Mouse (Mus musculus) MEL (cell line): Measurements from ENCODE around the gene Fndc10. TPM values are rescaled to one million over a fixed set of nuclear protein-coding genes. Genes with fewer than 3 reads are reported as not detected.

Experiments used
- DNase-seq: peaks from one replicate; pipeline ENCODE4 v3.0.0; 2011; ENCODE audit warnings: low read depth, low spot score
- H3K27ac ChIP-seq: 2 replicates; pipeline ENCODE4 v1.5.1; 2012; ENCODE audit warnings: low read depth, mild to moderate bottlenecking, control low read depth, low read length, moderate library complexity; ENCODE audit not compliant: control insufficient read depth
- H3K27me3 ChIP-seq, 2 experiments: fragments of 150-350 bp in 1 of 2; sonication (generic) in 1 of 2; 2 replicates each; pipeline ENCODE4 v1.6.1; 2012; ENCODE audit warnings: low read length in 2 of 2, mild to moderate bottlenecking in 2 of 2, improper control_type of control experiment in 1 of 2, moderate library complexity in 1 of 2; ENCODE audit not compliant: insufficient read depth in 2 of 2, control insufficient read depth in 1 of 2
- H3K36me3 ChIP-seq, 2 experiments: 2 replicates each; pipeline ENCODE4 v1.6.1; 2012 to 2014; ENCODE audit warnings: low read length in 2 of 2, improper control_type of control experiment in 1 of 2, inconsistent platforms in 1 of 2, mild to moderate bottlenecking in 1 of 2; ENCODE audit not compliant: insufficient read depth in 2 of 2, control insufficient read depth in 1 of 2
- H3K4me1 ChIP-seq, 2 experiments: fragments of 150-350 bp in 1 of 2; sonication (generic) in 1 of 2; 2 replicates each; pipeline ENCODE4 v1.6.1; 2012; ENCODE audit warnings: low read length in 2 of 2, improper control_type of control experiment in 1 of 2, mild to moderate bottlenecking in 1 of 2; ENCODE audit not compliant: insufficient read depth in 2 of 2, control insufficient read depth in 1 of 2
- H3K4me3 ChIP-seq, 2 experiments: fragments of 150-350 bp in 1 of 2; sonication (generic) in 1 of 2; 2 replicates each; pipeline ENCODE4 v1.5.1; 2012; ENCODE audit warnings: low read depth in 2 of 2, low read length in 2 of 2, mild to moderate bottlenecking in 2 of 2, moderate library complexity in 2 of 2, control low read depth in 1 of 2, improper control_type of control experiment in 1 of 2; ENCODE audit not compliant: control insufficient read depth in 1 of 2, insufficient read depth in 1 of 2
- H3K79me2 ChIP-seq: 2 replicates; pipeline ENCODE4 v1.6.1; 2012; ENCODE audit warnings: mild to moderate bottlenecking, low read length, moderate library complexity; ENCODE audit not compliant: control insufficient read depth, poor library complexity, insufficient read depth
- H3K9ac ChIP-seq: 2 replicates; pipeline ENCODE4 v1.6.1; 2012; ENCODE audit warnings: low read depth, mild to moderate bottlenecking, control low read depth, low read length, moderate library complexity; ENCODE audit not compliant: control insufficient read depth, poor library complexity, severe bottlenecking
- H3K9me3 ChIP-seq: fragments of 150-350 bp; sonication (generic); replicated peaks from 2 replicates; pipeline ENCODE4 v1.6.1; 2012; ENCODE audit warnings: mild to moderate bottlenecking, low read length, improper control_type of control experiment, moderate library complexity; ENCODE audit not compliant: insufficient read depth
- CHD2 ChIP-seq: IDR thresholded peaks from 2 replicates; pipeline ENCODE4 v1.6.1; 2011; ENCODE audit warnings: low read length, improper control_type of control experiment
- CTCF ChIP-seq, 3 experiments: IDR thresholded peaks in 2 of 3; conservative IDR thresholded peaks in 1 of 3; 2 replicates each; pipeline ENCODE4 v1.5.1; 2011 to 2012; ENCODE audit warnings: low read length in 3 of 3, low read depth in 2 of 3, mild to moderate bottlenecking in 2 of 3, improper control_type of control experiment in 1 of 3, inconsistent platforms in 1 of 3, mixed read lengths in 1 of 3, moderate library complexity in 1 of 3; ENCODE audit not compliant: control insufficient read depth in 1 of 3, insufficient read depth in 1 of 3, poor library complexity in 1 of 3, severe bottlenecking in 1 of 3
- E2F4 ChIP-seq: IDR thresholded peaks from 2 replicates; pipeline ENCODE4 v1.6.1; 2011; ENCODE audit warnings: low read depth, low read length, improper control_type of control experiment, borderline replicate concordance
- EP300 ChIP-seq, 2 experiments: IDR thresholded peaks; 2 replicates each; pipeline ENCODE4 v1.6.1; 2011; ENCODE audit warnings: improper control_type of control experiment in 2 of 2, low read length in 2 of 2, low read depth in 1 of 2, mild to moderate bottlenecking in 1 of 2
- ETS1 ChIP-seq: IDR thresholded peaks from 2 replicates; pipeline ENCODE4 v1.6.1; 2012; ENCODE audit warnings: low read depth, mild to moderate bottlenecking, inconsistent platforms, low read length, improper control_type of control experiment, moderate library complexity
- JUND ChIP-seq: IDR thresholded peaks from 2 replicates; pipeline ENCODE4 v1.6.1; 2011; ENCODE audit warnings: low read depth, mild to moderate bottlenecking, improper control_type of control experiment, low read length
- MAFK ChIP-seq: IDR thresholded peaks from 2 replicates; pipeline ENCODE4 v1.6.1; 2011; ENCODE audit warnings: low read depth, mild to moderate bottlenecking, low read length, improper control_type of control experiment, borderline replicate concordance
- MAZ ChIP-seq: IDR thresholded peaks from 2 replicates; pipeline ENCODE4 v1.6.1; 2012; ENCODE audit warnings: low read depth, mild to moderate bottlenecking, inconsistent platforms, low read length, improper control_type of control experiment
- MXI1 ChIP-seq: IDR thresholded peaks from 2 replicates; pipeline ENCODE4 v1.6.1; 2011; ENCODE audit warnings: mild to moderate bottlenecking, low read depth, low read length, improper control_type of control experiment
- MYC ChIP-seq: IDR thresholded peaks from 2 replicates; pipeline ENCODE4 v1.6.1; 2011; ENCODE audit warnings: low read depth, mild to moderate bottlenecking, low read length, improper control_type of control experiment, moderate library complexity
- POLR2AphosphoS5 ChIP-seq: IDR thresholded peaks from 2 replicates; pipeline ENCODE4 v1.6.1; 2012; ENCODE audit warnings: low read depth, borderline replicate concordance, mild to moderate bottlenecking, inconsistent platforms, low read length, moderate library complexity, mixed read lengths
- RAD21 ChIP-seq: IDR thresholded peaks from 2 replicates; pipeline ENCODE4 v1.6.1; 2011; ENCODE audit warnings: mild to moderate bottlenecking, low read depth, low read length, improper control_type of control experiment
- SMC3 ChIP-seq: IDR thresholded peaks from 2 replicates; pipeline ENCODE4 v1.6.1; 2011; ENCODE audit warnings: low read depth, low read length, improper control_type of control experiment
- TCF12 ChIP-seq: IDR thresholded peaks from 2 replicates; pipeline ENCODE4 v1.6.1; 2014; ENCODE audit warnings: low read depth, mild to moderate bottlenecking, inconsistent platforms, low read length, improper control_type of control experiment, moderate library complexity
- UBTF ChIP-seq: IDR thresholded peaks from 2 replicates; pipeline ENCODE4 v1.6.1; 2012; ENCODE audit warnings: low read depth, mild to moderate bottlenecking, inconsistent platforms, low read length, improper control_type of control experiment, moderate library complexity, borderline replicate concordance; ENCODE audit not compliant: insufficient read depth
- USF1 ChIP-seq: IDR thresholded peaks from 2 replicates; pipeline ENCODE4 v1.6.1; 2014; ENCODE audit warnings: low read depth, mild to moderate bottlenecking, inconsistent platforms, low read length, improper control_type of control experiment, moderate library complexity
- ZC3H11A ChIP-seq: IDR thresholded peaks from 2 replicates; pipeline ENCODE4 v1.6.1; 2012; ENCODE audit warnings: low read depth, mild to moderate bottlenecking, inconsistent platforms, low read length, improper control_type of control experiment
- ZMIZ1 ChIP-seq: IDR thresholded peaks from 2 replicates; pipeline ENCODE4 v1.6.1; 2012; ENCODE audit warnings: low read depth, mild to moderate bottlenecking, inconsistent platforms, low read length, improper control_type of control experiment, moderate library complexity
- ZNF384 ChIP-seq: IDR thresholded peaks from 2 replicates; pipeline ENCODE4 v1.6.1; 2012; ENCODE audit warnings: low read depth, mild to moderate bottlenecking, inconsistent platforms, low read length, improper control_type of control experiment
- polyA plus RNA-seq, 2 experiments: library from polyadenylated mRNA; stranded (reverse) in 1 of 2; unstranded in 1 of 2; fragments of >175 nt in 1 of 2; fragments of >200 nt in 1 of 2; gene quantifications; 2 replicates each; pipeline versions ENCODE4 v1.2.1 to v1.2.4; 2012; ENCODE audit warnings: low replicate concordance in 2 of 2, low read depth in 1 of 2; ENCODE audit not compliant: insufficient read length in 2 of 2, insufficient read depth in 1 of 2, missing spikeins in 1 of 2
- total RNA-seq: library from RNA; depleted of rRNA; stranded (reverse); fragments of 300-350 nt; gene quantifications from 2 replicates; pipeline ENCODE4 v1.2.3, GENCODE M21; 2012

Gene Fndc10
- total and polyA plus RNA-seq, 3 experiments = 2.6 to 5.9 TPM; not detected in 1

GRCm38 (mm10) chr4:155710521-155711252, 16.5 kb downstream of the Fndc10 start:
- Histone ChIP-seq H3K27ac (no peak overlapping the region), H3K4me3 (no peak overlapping the region), H3K4me1 (peaks cover 7 to 16% of the 10 kb centered on the region in 2 experiments), H3K36me3 (peaks cover 33 to 34% of the 10 kb centered on the region in 2 experiments), H3K9ac (no peak overlapping the region; the same call in 1 of the 2 replicates), H3K9me3 (no peaks in the 10 kb centered on the region), H3K79me2 (peaks cover 65% of the 10 kb centered on the region), H3K27me3 (no peaks in the 10 kb centered on the region)
- TF ChIP-seq ZMIZ1 = no peak
- TF ChIP-seq TCF12 = no peak
- TF ChIP-seq CTCF (IDR thresholded peaks at IDR 0.05 in 2 of 3, conservative IDR thresholded peaks at IDR 0.05 in 1 of 3; ENCODE audit: control insufficient read depth in 1 of 3, insufficient read depth in 1 of 3, low read depth in 2 of 3, low read length in 3 of 3, poor library complexity in 1 of 3, severe bottlenecking in 1 of 3) = no peak
- TF ChIP-seq CHD2 = no peak
- TF ChIP-seq MYC = no peak
- no peak for TF ChIP-seq EP300 (IDR thresholded peaks at IDR 0.05; ENCODE audit: low read depth in 1 of 2, low read length in 2 of 2)
- no peak for TF ChIP-seq JUND
- no peak for TF ChIP-seq E2F4
- TF ChIP-seq ETS1 = no peak
- TF ChIP-seq UBTF = no peak
- no peak for DNase-seq

GRCm38 (mm10) chr4:155721668-155722083, 27.5 kb downstream of the Fndc10 start:
- H3K4me3 ChIP-seq = no peak overlapping the region
- H3K4me1 ChIP-seq = no peaks in the 10 kb centered on the region
- peaks cover 0 to 4% of the 10 kb centered on the region in 2 experiments; a peak in 2 of 4 replicates for H3K36me3 ChIP-seq
- TF ChIP-seq MAFK = no peak
- TF ChIP-seq ETS1 = no peak
- TF ChIP-seq POLR2AphosphoS5 = no peak
- no peak for TF ChIP-seq CHD2
- no peak for TF ChIP-seq ZMIZ1
- no peak for TF ChIP-seq USF1
- TF ChIP-seq SMC3 = peak; percentile 52
- TF ChIP-seq CTCF (IDR thresholded peaks at IDR 0.05 in 2 of 3, conservative IDR thresholded peaks at IDR 0.05 in 1 of 3; ENCODE audit: control insufficient read depth in 1 of 3, insufficient read depth in 1 of 3, low read depth in 2 of 3, low read length in 3 of 3, poor library complexity in 1 of 3, severe bottlenecking in 1 of 3) = peak; percentile 37 to 58 (median 56)
- no peak for TF ChIP-seq MAZ
- no peak for TF ChIP-seq TCF12
- peak; percentile 65 for TF ChIP-seq ZNF384
- TF ChIP-seq MXI1 = no peak
- TF ChIP-seq ZC3H11A = 0 out of 2 replicates have a peak, but pooled peaks have one; percentile 12
- peak; percentile 43 for TF ChIP-seq RAD21
- H3K79me2 ChIP-seq = no peaks in the 10 kb centered on the region
- no peaks in the 10 kb centered on the region for H3K9me3 ChIP-seq
- no peak overlapping the region for H3K9ac ChIP-seq
- H3K27ac ChIP-seq = no peak overlapping the region
- H3K27me3 ChIP-seq = no peaks in the 10 kb centered on the region
- peak; percentile 52 for DNase-seq
